18 mouse cellular contexts compared by ENCODE assay signal in the genomic region with DNA sequence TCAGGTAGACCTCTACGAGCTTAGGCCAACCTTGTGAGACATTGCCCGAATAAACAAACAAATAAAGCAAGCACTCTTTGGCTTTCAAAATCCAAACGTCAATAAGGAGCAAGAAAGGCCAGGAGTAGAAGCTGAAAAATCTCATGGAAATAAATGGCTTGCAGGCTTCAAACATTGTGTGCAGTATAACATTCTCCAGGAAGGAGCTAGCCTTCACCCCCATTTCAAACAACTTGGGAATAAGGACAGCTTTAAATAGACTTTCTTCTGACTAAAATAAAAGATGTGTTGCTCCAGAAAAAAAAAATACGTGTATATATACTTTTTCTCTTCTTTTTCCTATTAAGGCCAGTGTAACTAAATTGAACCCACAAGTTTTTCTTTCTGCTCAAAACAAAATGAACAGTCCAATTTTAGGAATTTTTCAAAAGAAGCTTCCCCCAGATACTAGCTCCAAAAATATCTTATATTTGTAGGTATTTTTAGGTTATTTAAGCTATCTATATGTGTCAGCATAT.
"Had no signal": no experiment of that assay in that cellular context is flagged by ENCODE, and none has a peak within 500 bp of the region (broad histone marks: within the 10 kb centered on the region; RNA-seq: fewer than 3 reads in every experiment).

No protein-coding gene starts in this region.

- ATAC-seq: hindbrain, postnatal 0 days; intestine, embryonic 16.5 days; liver, embryonic 12.5 days had no signal

- DNase-seq: gastrocnemius, adult 2 months; gastrocnemius, postnatal 14 days; gastrocnemius, postnatal 36 days; heart, adult 11 months; heart, adult 2 months; heart, postnatal 14 days; heart, postnatal 36 days; kidney, adult 11 months; kidney, adult 2 months; kidney, adult 9 months; kidney, postnatal 14 days; kidney, postnatal 36 days; layer of hippocampus, adult 9-11 months; layer of hippocampus, postnatal 36 days; left cerebral cortex, postnatal 4 days had no signal
